Mouse (Mus musculus) liver, embryonic 12.5 days (tissue): Measurements from ENCODE around the gene Gstm6. TPM values are rescaled to one million over a fixed set of nuclear protein-coding genes. Genes with fewer than 3 reads are reported as not detected.
"Not testable (repeated sequence)": the region's sequence is repeated elsewhere in the genome, so short reads cannot be mapped to it uniquely, and the experiment has no call there.

Experiments
- ATAC-seq: fragments of 200-750 bp; cut with Nextera tagmentation; 2 replicates; pipeline ENCODE4 v1.8.0; 2017; ENCODE audit warnings: moderate number of reproducible peaks, mild to moderate bottlenecking, moderate library complexity
- H3K27ac ChIP-seq: fragments of 300-500 bp; sonication (generic); 2 replicates; pipeline ENCODE4 v1.5.1; 2016; ENCODE audit warnings: mild to moderate bottlenecking
- H3K27me3 ChIP-seq: fragments of 300-500 bp; sonication (generic); replicated peaks from 2 replicates; pipeline ENCODE4 v1.6.1; 2016; ENCODE audit warnings: mild to moderate bottlenecking, moderate library complexity
- H3K36me3 ChIP-seq: fragments of 300-500 bp; sonication (generic); 2 replicates; pipeline ENCODE4 v1.6.1; 2016; ENCODE audit warnings: mild to moderate bottlenecking, moderate library complexity
- H3K4me1 ChIP-seq: fragments of 300-500 bp; sonication (generic); 2 replicates; pipeline ENCODE4 v1.6.1; 2016
- H3K4me2 ChIP-seq: fragments of 300-500 bp; sonication (generic); 2 replicates; pipeline ENCODE4 v1.6.1; 2016; ENCODE audit warnings: mild to moderate bottlenecking, moderate library complexity
- H3K4me3 ChIP-seq: fragments of 300-500 bp; sonication (generic); 2 replicates; pipeline ENCODE4 v1.5.1; 2016; ENCODE audit warnings: mild to moderate bottlenecking, moderate library complexity
- H3K9ac ChIP-seq: fragments of 300-500 bp; sonication (generic); 2 replicates; pipeline ENCODE4 v1.6.1; 2016; ENCODE audit warnings: mild to moderate bottlenecking, moderate library complexity
- H3K9me3 ChIP-seq: fragments of 300-500 bp; sonication (generic); replicated peaks from 2 replicates; pipeline ENCODE4 v1.6.1; 2016; ENCODE audit warnings: mild to moderate bottlenecking, moderate library complexity
- WGBS: fragments of 180-500 bp; shearing (Covaris S2); methylation state at CpG from one replicate; pipeline ENCODE4 v1.1.7; 2016; ENCODE audit not compliant: insufficient replicate concordance; 5-methylcytosine and 5-hydroxymethylcytosine counted together
- polyA plus RNA-seq: library from polyadenylated mRNA; unstranded; fragments of >200 nt; fragmentation: Nextera tagmentation; extraction: Ambion mirVana; gene quantifications from 2 replicates; pipeline ENCODE4 v1.2.1, GENCODE M21; 2016

Gstm6 gene
- polyA plus RNA-seq, 1 experiment from 2014 or later, result 7.1 TPM

DNA sequence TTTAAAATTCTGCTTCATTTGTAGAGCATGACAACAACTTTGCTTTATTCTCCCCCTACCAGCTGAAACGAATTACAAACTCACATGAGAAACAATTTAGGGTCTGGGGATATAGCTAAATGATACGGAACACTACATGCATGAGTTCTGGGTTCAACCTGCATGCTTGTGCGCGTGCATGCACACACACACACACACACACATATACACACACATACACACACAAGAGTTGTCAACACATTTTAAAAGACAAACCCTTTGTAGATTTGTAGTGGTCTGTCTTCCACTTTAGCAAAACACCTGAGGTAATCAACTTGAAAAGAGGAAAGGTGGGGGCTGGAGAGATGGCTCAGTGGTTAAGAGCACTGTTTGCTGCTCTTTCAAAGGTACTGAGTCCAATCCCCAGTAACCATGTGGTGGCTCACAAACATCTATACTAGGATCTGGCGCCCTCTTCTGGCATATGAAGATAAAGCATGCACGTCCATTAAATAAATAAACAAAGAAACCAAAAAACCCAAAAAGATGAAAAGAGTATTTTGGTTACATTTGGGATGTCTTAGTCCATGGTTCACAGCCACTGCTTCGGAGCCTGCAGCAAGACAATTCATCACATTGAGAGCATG, 25.7 kb downstream of the Gstm6 start:
- no peak for ATAC-seq
- Histone ChIP-seq H3K27ac (no peak overlapping the region), H3K4me1 (no peaks in the 10 kb centered on the region), H3K27me3 (no peaks in the 10 kb centered on the region), H3K4me2 (no peak overlapping the region), H3K9me3 (no peaks in the 10 kb centered on the region), H3K9ac (no peak overlapping the region), H3K36me3 (no peaks in the 10 kb centered on the region), H3K4me3 (no peak overlapping the region)
- 52% methylated on average over 7 of the region's 7 CpGs for WGBS

DNA sequence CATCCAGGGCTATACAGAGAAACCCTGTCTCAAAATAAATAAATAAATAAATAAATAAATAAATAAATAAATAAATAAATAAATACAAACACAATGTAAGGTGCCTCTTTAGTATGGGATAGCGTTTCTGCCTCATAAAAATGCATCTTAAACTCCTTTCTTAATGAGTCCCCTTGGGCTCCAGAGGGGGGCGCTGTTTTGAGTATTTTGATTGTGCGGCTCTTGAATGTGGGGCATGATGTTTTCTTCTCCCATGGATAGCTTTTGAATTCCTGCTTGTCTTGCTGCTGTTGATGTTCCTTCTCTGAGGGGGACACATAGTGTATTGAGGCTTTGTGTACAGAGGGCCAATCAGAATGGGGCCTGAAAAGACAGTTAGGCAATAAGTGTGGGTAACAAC, 26.5 kb downstream of the Gstm6 start:
- H3K9ac ChIP-seq, result no peak overlapping the region
- H3K4me1 ChIP-seq, result no peaks in the 10 kb centered on the region
- H3K27me3 ChIP-seq, result no peaks in the 10 kb centered on the region
- H3K36me3 ChIP-seq, result no peaks in the 10 kb centered on the region
- H3K27ac ChIP-seq, result no peak overlapping the region
- WGBS, result 74% methylated on average over 3 of the region's 3 CpGs
- H3K4me2 ChIP-seq, result no peak overlapping the region
- no peak overlapping the region for H3K4me3 ChIP-seq
- no peak for ATAC-seq
- no peaks in the 10 kb centered on the region for H3K9me3 ChIP-seq

DNA sequence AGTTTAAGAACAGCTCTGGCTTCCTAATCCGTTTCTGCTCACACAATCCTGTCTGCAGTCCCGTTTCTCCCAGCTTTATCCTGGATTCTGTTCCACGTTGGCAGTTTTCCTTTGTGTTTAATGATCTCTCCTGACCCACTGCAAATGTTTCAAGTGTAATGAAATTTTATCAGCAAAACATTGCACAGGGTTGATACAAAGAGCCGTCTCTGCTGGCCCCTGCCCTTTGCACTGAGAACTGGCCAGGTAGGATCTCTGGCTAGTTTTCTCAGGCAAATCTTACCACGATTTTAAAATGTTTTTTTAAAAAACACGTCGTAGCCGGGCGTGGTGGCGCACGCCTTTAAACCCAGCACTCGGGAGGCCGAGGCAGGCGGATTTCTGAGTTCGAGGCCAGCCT, 26.9 kb downstream of the Gstm6 start:
- Histone ChIP-seq H3K27ac (no peak overlapping the region), H3K4me1 (no peaks in the 10 kb centered on the region), H3K36me3 (no peaks in the 10 kb centered on the region), H3K9me3 (no peaks in the 10 kb centered on the region), H3K4me3 (no peak overlapping the region), H3K4me2 (no peak overlapping the region), H3K9ac (no peak overlapping the region), H3K27me3 (no peaks in the 10 kb centered on the region)
- no peak for ATAC-seq
- WGBS, result 70% methylated on average over 15 of the region's 15 CpGs

DNA sequence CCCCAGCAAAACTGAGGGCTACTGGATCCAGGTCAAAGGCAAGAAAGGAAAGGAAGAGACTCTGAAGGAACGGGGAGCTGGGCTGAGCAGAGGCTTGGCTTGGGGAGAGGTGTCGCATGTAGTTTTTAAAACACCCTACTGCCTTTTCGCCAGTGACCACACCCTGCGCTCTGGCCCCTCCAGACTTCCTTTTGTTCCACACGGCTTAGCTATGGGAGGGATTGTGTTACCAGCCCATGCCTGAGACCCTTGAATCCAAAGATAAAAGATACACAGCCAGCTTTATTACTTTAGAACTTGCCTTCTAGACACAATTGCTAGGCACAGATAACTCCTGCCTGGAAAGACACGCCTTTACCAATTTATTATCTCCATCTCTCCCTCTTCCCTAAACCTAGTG, 37.6 kb downstream of the Gstm6 start:
- H3K4me3 ChIP-seq, result no peak overlapping the region
- 24% methylated on average over 6 of the region's 6 CpGs for WGBS
- no peaks in the 10 kb centered on the region for H3K9me3 ChIP-seq
- no peaks in the 10 kb centered on the region for H3K36me3 ChIP-seq
- H3K4me1 ChIP-seq, result peaks cover 20% of the 10 kb centered on the region
- H3K4me2 ChIP-seq, result no peak overlapping the region
- no peak overlapping the region for H3K9ac ChIP-seq
- H3K27me3 ChIP-seq, result no peaks in the 10 kb centered on the region
- peak; percentile 68 for ATAC-seq
- no peak overlapping the region for H3K27ac ChIP-seq

DNA sequence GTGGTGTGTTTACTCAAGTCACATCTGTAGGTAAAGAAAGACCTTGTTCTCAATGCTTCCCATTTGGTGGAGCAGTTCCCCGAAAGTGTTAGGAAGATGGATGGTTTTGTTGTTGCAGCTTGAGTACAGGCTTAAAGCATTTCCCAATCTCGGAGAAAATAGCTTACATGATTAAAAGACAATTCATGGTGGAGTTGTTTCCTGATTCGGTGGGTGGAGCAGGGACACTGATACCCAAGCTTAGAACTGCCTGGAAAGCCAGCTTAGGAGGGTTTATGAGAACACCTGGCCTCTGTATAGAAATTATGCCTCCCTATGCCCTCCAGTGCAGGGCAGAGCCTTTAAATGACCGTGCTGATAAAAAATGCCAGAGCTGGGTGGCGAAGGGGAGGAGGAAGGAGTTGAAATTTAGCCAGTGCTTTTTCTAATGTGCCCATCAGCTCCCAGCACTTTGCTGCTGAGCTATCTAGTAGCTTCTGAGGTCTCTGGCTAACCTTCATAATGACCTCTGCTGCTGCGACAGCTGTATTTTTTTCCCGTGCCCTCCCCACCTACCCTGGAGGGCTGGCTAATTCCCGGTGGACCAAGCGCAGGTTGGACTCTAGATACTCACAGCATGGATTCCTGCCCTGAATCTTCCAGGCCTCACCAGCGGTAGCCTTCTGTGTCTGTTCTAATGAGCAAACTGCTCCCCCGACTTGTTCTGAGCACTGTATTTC, 42.4 kb downstream of the Gstm6 start:
- Histone ChIP-seq H3K36me3 (peaks cover 21% of the 10 kb centered on the region), H3K4me2 (no peak overlapping the region), H3K9ac (no peak overlapping the region), H3K9me3 (no peaks in the 10 kb centered on the region), H3K4me3 (no peak overlapping the region), H3K27me3 (no peaks in the 10 kb centered on the region), H3K4me1 (peaks cover 20% of the 10 kb centered on the region), H3K27ac (no peak overlapping the region)
- ATAC-seq, result no peak
- WGBS, result 63% methylated on average over 11 of the region's 11 CpGs

DNA sequence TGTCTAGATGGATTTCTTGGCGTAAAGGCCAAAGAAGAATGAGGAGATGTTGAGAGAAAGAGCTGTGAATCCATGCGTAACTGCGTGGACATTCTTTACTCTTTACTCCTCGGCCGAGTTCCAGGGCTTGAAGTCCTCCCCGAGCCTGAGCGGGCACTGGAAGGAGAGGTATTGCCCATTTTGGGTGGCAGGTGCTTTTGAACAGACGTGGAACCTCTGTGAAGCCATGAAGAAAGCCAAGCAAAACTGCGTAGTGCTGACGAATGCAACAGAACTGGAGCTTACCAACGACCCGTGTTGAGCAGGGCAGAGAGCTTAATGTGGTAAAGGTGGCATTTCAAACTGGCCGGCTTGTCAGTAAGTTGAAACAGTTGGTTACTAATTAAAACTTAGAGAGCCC, 44.9 kb downstream of the Gstm6 start:
- H3K27me3 ChIP-seq, result no peaks in the 10 kb centered on the region
- WGBS, result 85% methylated on average over 13 of the region's 13 CpGs

DNA sequence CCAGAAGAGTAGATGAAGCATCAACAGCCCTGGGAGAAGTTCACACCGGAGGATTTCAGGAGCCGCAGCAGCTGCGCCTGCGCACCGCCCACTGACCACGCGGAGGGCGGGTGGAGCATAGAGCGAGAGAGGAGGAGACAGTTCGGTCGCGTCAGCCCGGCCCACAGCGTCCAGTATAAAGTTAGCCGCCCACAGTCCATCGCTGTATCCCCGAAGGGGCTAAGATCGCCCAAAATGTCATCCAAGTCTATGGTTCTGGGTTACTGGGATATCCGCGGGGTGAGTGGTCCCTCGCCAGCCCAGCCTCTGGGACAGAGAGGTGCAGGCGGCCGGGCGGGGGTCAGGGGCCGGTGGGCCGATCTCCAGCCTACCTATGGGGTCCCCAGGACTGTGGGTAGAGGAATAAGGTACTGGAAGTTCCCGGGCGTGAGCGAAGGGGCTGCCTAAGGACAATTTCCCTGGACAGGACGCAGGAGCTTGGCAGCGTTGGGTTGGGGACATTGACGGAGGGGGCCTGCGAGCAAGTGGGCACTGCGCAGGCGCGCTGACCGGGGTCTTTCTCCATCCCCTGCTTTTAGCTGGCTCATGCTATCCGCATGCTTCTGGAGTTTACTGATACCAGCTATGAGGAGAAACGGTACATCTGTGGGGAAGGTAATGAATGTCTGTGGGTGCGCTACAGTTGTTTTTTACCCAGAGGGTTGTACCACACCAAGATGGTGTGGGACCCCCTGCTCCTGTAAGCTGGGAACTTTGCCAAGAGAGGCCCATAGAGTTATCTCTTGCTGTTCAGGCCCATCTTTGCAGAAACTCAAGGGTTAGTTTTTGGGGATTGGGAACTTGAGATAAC, 47.6 kb downstream of the Gstm6 start, which contains the start of gene Gstm5:
Gene Gstm5, plus strand, starts transcription at position 102 of the 850 bp plus-strand sequence.
- H3K9me3 ChIP-seq, result no peaks in the 10 kb centered on the region
- H3K9ac ChIP-seq, result peak within 1 kb of the TSS; percentile 87
- no peaks in the 10 kb centered on the region for H3K27me3 ChIP-seq
- H3K4me3 ChIP-seq, result peak within 1 kb of the TSS; percentile 73
- H3K36me3 ChIP-seq, result peaks cover 21% of the 10 kb centered on the region
- WGBS, result 6% methylated on average over 40 of the region's 40 CpGs
- H3K27ac ChIP-seq, result peak within 1 kb of the TSS; percentile 88
- peaks cover 19% of the 10 kb centered on the region for H3K4me1 ChIP-seq
- peak within 1 kb of the TSS; percentile 97 for H3K4me2 ChIP-seq
- ATAC-seq, result peak; percentile 87

More for the DNA sequence above, 44.9 kb downstream of the Gstm6 start:
- Histone ChIP-seq H3K4me3 (no peak overlapping the region), H3K36me3 (peaks cover 21% of the 10 kb centered on the region), H3K9me3 (no peaks in the 10 kb centered on the region), H3K27ac (no peak overlapping the region), H3K4me2 (no peak overlapping the region), H3K4me1 (peaks cover 19% of the 10 kb centered on the region), H3K9ac (no peak overlapping the region)
- ATAC-seq, result no peak

DNA sequence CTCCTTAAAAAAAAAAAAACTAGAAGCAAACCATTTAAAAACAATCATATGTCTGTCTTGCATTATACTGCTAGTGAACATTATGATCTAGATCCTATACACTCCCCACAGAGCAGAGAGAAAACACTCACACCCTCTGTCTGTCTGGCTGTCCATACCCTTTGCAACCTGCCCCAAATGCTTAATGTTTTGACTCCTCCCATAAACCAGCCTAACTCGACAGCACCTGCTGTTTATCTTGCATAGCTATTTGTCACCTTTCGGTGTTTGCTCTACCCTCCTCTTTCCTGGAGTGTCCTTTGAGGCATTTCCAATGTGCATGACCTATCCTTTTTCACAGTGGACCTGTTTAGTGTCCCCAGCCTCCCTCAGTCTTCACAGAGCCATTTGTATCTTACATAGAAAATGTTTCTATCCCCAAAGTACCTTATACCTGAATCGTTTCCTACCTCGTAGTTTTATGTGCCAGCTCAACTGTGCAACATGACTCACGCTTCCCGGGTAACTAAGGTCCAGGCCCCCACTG, 48.3 kb downstream of the Gstm6 start:
- Histone ChIP-seq H3K9me3 (no peaks in the 10 kb centered on the region), H3K4me2 (peak overlapping the region; percentile 97), H3K27ac (peak overlapping the region; percentile 88), H3K36me3 (peaks cover 21% of the 10 kb centered on the region), H3K9ac (peak overlapping the region; percentile 87), H3K4me1 (peaks cover 19% of the 10 kb centered on the region), H3K27me3 (no peaks in the 10 kb centered on the region), H3K4me3 (peak overlapping the region; percentile 73)
- 8% methylated on average over 6 of the region's 6 CpGs for WGBS
- peak; percentile 60 for ATAC-seq

DNA sequence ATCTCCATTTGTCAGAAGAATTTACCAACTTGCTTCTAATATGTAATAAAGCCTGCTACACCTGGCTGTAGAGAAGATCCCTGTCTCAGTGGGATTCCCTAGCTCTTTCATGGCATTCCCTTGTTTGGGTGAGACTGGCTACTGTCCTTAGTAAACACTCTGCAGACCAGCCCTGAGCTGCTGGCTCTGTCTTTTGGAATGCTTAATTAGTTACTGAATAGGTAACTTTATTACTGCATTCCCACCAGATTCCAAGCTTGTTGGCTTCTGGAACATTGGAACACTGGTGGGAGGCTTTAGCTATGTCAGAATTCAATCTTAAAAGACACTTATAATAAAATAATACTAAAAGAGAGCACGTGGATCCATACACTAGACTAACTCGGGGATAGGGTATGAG, 54.3 kb downstream of the Gstm6 start:
- not testable (repeated sequence) for ATAC-seq, H3K4me3 ChIP-seq, H3K4me1 ChIP-seq, H3K9ac ChIP-seq, H3K36me3 ChIP-seq, H3K4me2 ChIP-seq, H3K9me3 ChIP-seq, H3K27ac ChIP-seq, H3K27me3 ChIP-seq
- 66% methylated on average over 2 of the region's 2 CpGs for WGBS
